Mouse (Mus musculus) midbrain, embryonic 16.5 days (tissue): ENCODE results near the gene Dlx4. TPM values are rescaled to one million over a fixed set of nuclear protein-coding genes. Genes with fewer than 3 reads are reported as not detected.

Experiments used
- ATAC-seq: fragments of 200-750 bp; cut with Nextera tagmentation; 2 replicates; pipeline ENCODE4 v1.8.0; 2017; ENCODE audit warnings: moderate TSS enrichment
- H3K27ac ChIP-seq: fragments of 300-500 bp; sonication (generic); 2 replicates; pipeline ENCODE4 v1.5.1; 2014; ENCODE audit warnings: mild to moderate bottlenecking, low read length, mixed read lengths
- H3K27me3 ChIP-seq: fragments of 300-500 bp; sonication (generic); 2 replicates; pipeline ENCODE4 v1.6.1; 2014; ENCODE audit warnings: low read depth, low read length, mixed read lengths; ENCODE audit not compliant: control insufficient read depth, insufficient read depth
- H3K36me3 ChIP-seq: fragments of 300-500 bp; sonication (generic); 2 replicates; pipeline ENCODE4 v1.6.1; 2014; ENCODE audit warnings: mild to moderate bottlenecking, low read length, moderate library complexity, mixed read lengths; ENCODE audit not compliant: control insufficient read depth, insufficient read depth
- H3K4me1 ChIP-seq: fragments of 300-500 bp; sonication (generic); 2 replicates; pipeline ENCODE4 v1.6.1; 2014; ENCODE audit warnings: mild to moderate bottlenecking, low read length, mixed read lengths; ENCODE audit not compliant: control insufficient read depth, insufficient read depth
- H3K4me2 ChIP-seq: fragments of 300-500 bp; sonication (generic); 2 replicates; pipeline ENCODE4 v1.6.1; 2014; ENCODE audit warnings: mild to moderate bottlenecking, low read length, mixed read lengths
- H3K4me3 ChIP-seq: fragments of 300-500 bp; sonication (generic); 2 replicates; pipeline ENCODE4 v1.5.1; 2014; ENCODE audit warnings: low read depth, mild to moderate bottlenecking, low read length, moderate library complexity, mixed read lengths
- H3K9ac ChIP-seq: fragments of 300-500 bp; sonication (generic); 2 replicates; pipeline ENCODE4 v1.6.1; 2014; ENCODE audit warnings: low read depth, low read length, mixed read lengths
- H3K9me3 ChIP-seq: fragments of 300-500 bp; sonication (generic); replicated peaks from 2 replicates; pipeline ENCODE4 v1.6.1; 2014; ENCODE audit warnings: mild to moderate bottlenecking, low read length, mixed read lengths; ENCODE audit not compliant: control insufficient read depth, poor library complexity, severe bottlenecking
- WGBS: fragments of 180-500 bp; shearing (Covaris S2); extraction: QIAGEN DNeasy Blood & Tissue Kit; methylation state at CpG from one replicate; pipeline ENCODE4 v1.1.7; 2014; 5-methylcytosine and 5-hydroxymethylcytosine counted together
- polyA plus RNA-seq: library from polyadenylated mRNA; unstranded; fragments of >200 nt; fragmentation: Nextera tagmentation; extraction: Ambion mirVana; gene quantifications from 2 replicates; pipeline ENCODE4 v1.2.1, GENCODE M21; 2015

Dlx4 gene
- polyA plus RNA-seq, 1 experiment from 2014 or later = 0.36 TPM

DNA sequence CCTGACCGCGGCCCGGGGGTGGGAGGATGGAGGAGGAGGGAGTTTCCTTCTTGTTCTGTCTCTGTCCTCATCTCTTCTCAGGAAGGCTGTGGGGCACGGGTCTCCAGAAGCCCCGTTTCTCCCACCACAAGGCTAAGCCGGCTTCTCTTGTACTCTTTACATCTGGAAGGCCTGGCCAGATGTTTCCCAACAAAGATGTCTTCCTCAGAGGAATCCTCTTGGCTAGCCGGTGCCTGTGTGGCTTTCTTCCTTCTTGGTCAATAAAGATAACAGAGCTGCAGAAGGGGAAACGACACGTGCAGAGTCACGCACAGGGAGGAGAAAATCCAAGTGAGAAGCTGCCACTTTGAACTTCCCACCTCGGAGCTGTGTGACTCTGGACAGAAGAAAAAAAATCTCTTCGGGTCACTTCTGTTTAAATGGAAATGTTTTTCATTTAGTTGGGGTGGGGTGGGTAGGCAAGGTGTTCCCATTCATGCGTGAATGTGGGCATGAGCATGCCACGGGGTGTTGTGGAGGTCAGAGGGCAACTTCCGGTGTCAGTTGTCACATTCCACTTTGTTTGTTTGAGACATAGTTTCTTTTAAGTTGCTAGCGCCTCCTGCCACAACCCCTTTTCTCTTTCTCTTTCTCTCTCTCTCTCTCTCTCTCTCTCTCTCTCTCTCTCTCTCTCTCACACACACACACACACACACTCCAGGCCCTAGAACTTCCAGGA is 44.8 kb downstream of the Dlx4 start:
- no peak for ATAC-seq
- no peaks in the 10 kb centered on the region; the same call in 1 of the 2 replicates for H3K27me3 ChIP-seq
- H3K9ac ChIP-seq = no peak overlapping the region
- peaks cover 2% of the 10 kb centered on the region for H3K4me1 ChIP-seq
- no peak overlapping the region for H3K4me2 ChIP-seq
- no peaks in the 10 kb centered on the region for H3K9me3 ChIP-seq
- WGBS = 26% methylated on average over 16 of the region's 16 CpGs
- no peaks in the 10 kb centered on the region for H3K36me3 ChIP-seq
- no peak overlapping the region for H3K27ac ChIP-seq
- no peak overlapping the region for H3K4me3 ChIP-seq

DNA sequence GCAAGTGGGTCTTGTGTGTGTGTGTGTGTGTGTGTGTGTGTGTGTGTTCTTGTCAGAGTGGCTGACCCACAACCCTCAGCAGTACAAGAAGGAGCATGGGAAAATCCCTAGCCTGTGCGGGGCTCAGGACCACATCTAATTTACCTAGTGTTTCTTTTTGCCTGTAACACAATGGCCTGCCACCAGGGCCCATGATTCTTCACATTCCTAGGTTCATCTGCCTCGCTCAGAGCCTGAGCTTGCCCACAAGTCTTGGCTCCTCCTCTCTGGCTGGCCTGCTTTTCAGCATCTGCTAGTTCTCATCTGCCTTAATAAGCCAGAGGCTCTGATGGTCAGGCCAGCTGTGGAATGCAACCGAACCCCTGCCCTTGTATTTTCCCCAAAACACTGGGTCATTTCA is 45.7 kb downstream of the Dlx4 start:
- peaks cover 2% of the 10 kb centered on the region for H3K4me1 ChIP-seq
- 32% methylated on average over 3 of the region's 3 CpGs for WGBS
- no peaks in the 10 kb centered on the region for H3K36me3 ChIP-seq
- no peak for ATAC-seq
- H3K27ac ChIP-seq = no peak overlapping the region
- H3K4me2 ChIP-seq = no peak overlapping the region
- no peaks in the 10 kb centered on the region for H3K9me3 ChIP-seq
- no peak overlapping the region for H3K9ac ChIP-seq
- no peaks in the 10 kb centered on the region for H3K27me3 ChIP-seq
- H3K4me3 ChIP-seq = no peak overlapping the region

- ATAC-seq = no peak
- Histone ChIP-seq H3K9me3 (no peaks in the 10 kb centered on the region), H3K36me3 (no peaks in the 10 kb centered on the region), H3K9ac (no peak overlapping the region), H3K27me3 (no peaks in the 10 kb centered on the region), H3K4me3 (no peak overlapping the region), H3K4me1 (no peaks in the 10 kb centered on the region), H3K4me2 (no peak overlapping the region), H3K27ac (no peak overlapping the region)
- 80% methylated on average over 5 of the region's 5 CpGs for WGBS
Observed at GRCm38 (mm10) chr11:95098346-95099095, 47.5 kb downstream of the Dlx4 start.

DNA sequence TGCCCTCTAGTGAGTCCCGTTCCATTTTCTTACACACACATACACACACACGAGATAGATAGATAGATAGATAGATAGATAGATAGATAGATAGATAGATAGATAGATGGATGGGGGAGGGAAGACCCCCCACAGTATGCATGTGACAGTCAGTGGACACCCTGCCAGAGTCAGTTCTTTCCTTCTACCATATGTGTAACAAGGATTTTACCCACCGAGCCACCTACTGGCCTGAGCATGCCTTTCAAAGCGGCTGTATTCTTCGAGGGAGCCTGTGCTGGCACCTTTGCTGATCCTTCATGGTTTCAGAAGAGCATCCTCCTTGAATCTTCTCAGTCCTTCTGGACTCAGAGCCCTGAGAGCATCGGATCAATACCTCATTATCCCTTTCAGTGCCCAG is 48.2 kb downstream of the Dlx4 start:
- Histone ChIP-seq H3K9me3 (no peaks in the 10 kb centered on the region), H3K27ac (no peak overlapping the region), H3K9ac (no peak overlapping the region), H3K4me3 (no peak overlapping the region), H3K4me1 (no peaks in the 10 kb centered on the region), H3K4me2 (no peak overlapping the region), H3K36me3 (no peaks in the 10 kb centered on the region), H3K27me3 (no peaks in the 10 kb centered on the region)
- no peak for ATAC-seq
- 68% methylated on average over 6 of the region's 6 CpGs for WGBS

DNA sequence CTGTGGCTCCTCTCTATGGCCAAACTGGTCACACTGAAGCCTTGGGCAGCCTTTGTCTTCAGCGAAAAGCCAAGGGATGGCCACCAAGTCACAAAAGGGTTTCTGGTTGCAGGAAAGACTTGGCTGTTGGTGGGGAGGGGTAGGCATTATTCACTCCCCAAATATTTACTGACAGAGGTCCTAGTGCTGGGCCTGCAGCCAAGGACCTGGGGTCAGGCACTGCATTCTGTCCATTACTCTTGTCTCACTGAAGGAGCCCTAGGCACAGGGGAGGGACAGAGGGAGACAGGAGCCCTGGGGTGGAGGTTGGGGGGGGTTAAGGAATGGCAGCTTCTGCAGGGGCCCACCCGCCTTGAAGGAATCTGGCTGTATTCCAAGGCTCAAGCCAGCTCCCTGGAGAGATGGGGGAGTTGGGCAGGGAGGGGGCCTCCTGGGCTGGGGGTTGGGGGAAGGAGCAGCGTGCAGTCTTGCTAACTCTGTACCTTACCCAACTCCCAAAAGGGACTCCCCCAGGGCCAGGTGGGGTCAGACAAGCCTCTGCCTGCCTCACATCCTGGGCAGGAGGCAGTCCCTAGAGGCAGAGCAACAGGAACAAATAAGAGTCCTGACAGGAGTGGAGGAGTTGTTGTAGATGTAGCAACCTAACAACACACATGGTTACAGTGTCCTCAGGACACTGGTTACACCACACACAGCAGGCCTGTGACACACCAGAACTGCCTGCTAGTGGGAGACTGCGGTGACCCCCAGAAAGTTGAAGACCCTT is 49.3 kb downstream of the Dlx4 start:
- no peak overlapping the region for H3K9ac ChIP-seq
- WGBS = 65% methylated on average over 4 of the region's 4 CpGs
- no peaks in the 10 kb centered on the region for H3K36me3 ChIP-seq
- no peak overlapping the region for H3K4me3 ChIP-seq
- no peaks in the 10 kb centered on the region for H3K4me1 ChIP-seq
- no peaks in the 10 kb centered on the region for H3K9me3 ChIP-seq
- no peak overlapping the region for H3K27ac ChIP-seq
- no peaks in the 10 kb centered on the region for H3K27me3 ChIP-seq
- ATAC-seq = no peak
- no peak overlapping the region for H3K4me2 ChIP-seq

GRCm38 (mm10) chr11:95095596-95095995 is 50.5 kb downstream of the Dlx4 start:
- H3K4me1 ChIP-seq = no peaks in the 10 kb centered on the region
- no peak overlapping the region for H3K4me3 ChIP-seq
- H3K9me3 ChIP-seq = no peaks in the 10 kb centered on the region
- no peaks in the 10 kb centered on the region for H3K27me3 ChIP-seq
- H3K27ac ChIP-seq = no peak overlapping the region
- no peaks in the 10 kb centered on the region for H3K36me3 ChIP-seq
- WGBS = 76% methylated on average over 10 of the region's 10 CpGs
- H3K4me2 ChIP-seq = no peak overlapping the region
- no peak for ATAC-seq
- H3K9ac ChIP-seq = no peak overlapping the region

GRCm38 (mm10) chr11:95093077-95093476 is 53.0 kb downstream of the Dlx4 start:
- no peak overlapping the region for H3K4me2 ChIP-seq
- H3K9ac ChIP-seq = no peak overlapping the region
- 82% methylated on average over 5 of the region's 5 CpGs for WGBS
- no peaks in the 10 kb centered on the region for H3K27me3 ChIP-seq
- no peak for ATAC-seq
- no peak overlapping the region for H3K4me3 ChIP-seq
- H3K4me1 ChIP-seq = no peaks in the 10 kb centered on the region
- H3K9me3 ChIP-seq = no peaks in the 10 kb centered on the region
- H3K27ac ChIP-seq = no peak overlapping the region
- H3K36me3 ChIP-seq = no peaks in the 10 kb centered on the region
